Mouse (Mus musculus): ENCODE results near the gene Ppp2r5d. TPM values are rescaled to one million over a fixed set of nuclear protein-coding genes. Genes with fewer than 3 reads are reported as not detected.

Gene Ppp2r5d
- total RNA-seq, 1 experiment from 2014 or later, result 37.4 TPM

DNA sequence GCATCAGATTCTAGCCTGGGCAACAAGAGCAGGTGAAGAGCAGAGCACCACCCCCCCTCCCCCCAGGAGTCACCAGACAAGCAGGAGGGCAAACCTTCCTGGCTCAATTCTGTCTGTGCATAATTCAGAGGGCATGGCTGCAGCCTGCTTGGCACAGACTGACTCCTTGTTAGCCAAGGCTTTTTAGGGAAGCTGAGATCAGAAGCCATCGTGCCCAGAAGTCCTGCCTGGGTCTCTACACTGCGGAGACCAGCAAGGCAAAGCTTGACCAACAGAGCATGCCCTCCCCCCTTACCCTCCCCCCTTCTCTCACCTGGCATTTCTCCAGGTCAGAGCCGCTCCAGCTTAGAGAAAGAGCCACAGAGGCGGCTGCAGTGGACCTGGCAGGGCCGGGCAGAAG, 42.2 kb downstream of the Ppp2r5d start:
- ATAC-seq (replicated peaks in 1 of 2; ENCODE audit: insufficient read depth in 1 of 2, low FRiP score in 2 of 2, low TSS enrichment in 1 of 2, low read depth in 1 of 2, poor library complexity in 2 of 2, severe bottlenecking in 2 of 2), result no peak

DNA sequence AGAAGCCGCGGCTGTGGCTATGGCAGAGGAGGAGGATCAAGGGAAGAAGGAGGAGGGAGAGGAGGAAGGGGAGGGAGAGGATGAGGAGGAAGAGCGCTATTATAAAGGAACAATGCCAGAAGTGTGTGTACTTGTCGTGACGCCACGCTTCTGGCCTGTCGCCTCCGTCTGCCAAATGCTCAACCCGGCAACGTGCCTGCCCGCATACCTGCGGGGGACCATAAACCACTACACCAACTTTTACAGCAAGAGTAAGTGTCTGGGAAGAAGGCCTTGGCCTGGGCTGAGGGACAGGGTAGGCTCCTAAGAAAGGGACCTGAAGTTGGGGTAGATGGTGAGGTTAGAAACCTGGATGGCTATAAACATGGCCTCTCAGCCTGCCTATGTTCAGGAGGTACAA, 42.9 kb downstream of the Ppp2r5d start:
- ATAC-seq (replicated peaks in 1 of 2; ENCODE audit: insufficient read depth in 1 of 2, low FRiP score in 2 of 2, low TSS enrichment in 1 of 2, low read depth in 1 of 2, poor library complexity in 2 of 2, severe bottlenecking in 2 of 2), result no peak

- ATAC-seq (replicated peaks in 1 of 2; ENCODE audit: insufficient read depth in 1 of 2, low FRiP score in 2 of 2, low TSS enrichment in 1 of 2, low read depth in 1 of 2, poor library complexity in 2 of 2, severe bottlenecking in 2 of 2), result no peak
Measured at GRCm38 (mm10) chr17:46661351-46661750, 43.6 kb downstream of the Ppp2r5d start.

DNA sequence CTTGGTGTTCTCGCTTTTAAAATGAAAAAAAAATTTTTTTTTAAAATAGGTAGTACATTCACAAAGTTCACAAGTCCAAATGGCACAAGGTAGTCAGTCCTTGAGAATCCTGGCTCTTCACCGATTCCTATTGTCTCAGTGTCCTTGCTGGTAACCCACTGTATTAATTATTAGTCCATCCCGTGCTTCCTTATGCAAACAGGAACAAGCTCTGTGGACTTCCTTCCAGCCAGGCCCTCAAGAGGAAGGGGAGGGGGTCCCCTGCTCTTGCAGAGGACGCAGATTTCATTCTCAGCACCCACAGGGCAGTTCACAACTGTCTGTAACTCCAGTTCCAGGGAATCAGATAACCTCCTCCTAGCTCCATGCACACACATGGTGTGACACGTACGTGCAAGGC, 48.9 kb downstream of the Ppp2r5d start:
- ATAC-seq (replicated peaks in 1 of 2; ENCODE audit: insufficient read depth in 1 of 2, low FRiP score in 2 of 2, low TSS enrichment in 1 of 2, low read depth in 1 of 2, poor library complexity in 2 of 2, severe bottlenecking in 2 of 2), result no peak

- ATAC-seq (replicated peaks in 1 of 2; ENCODE audit: insufficient read depth in 1 of 2, low FRiP score in 2 of 2, low TSS enrichment in 1 of 2, low read depth in 1 of 2, poor library complexity in 2 of 2, severe bottlenecking in 2 of 2), result no peak
Measured at GRCm38 (mm10) chr17:46651755-46652547, 53.0 kb downstream of the Ppp2r5d start.

- no peak for ATAC-seq (replicated peaks in 1 of 2; ENCODE audit: insufficient read depth in 1 of 2, low FRiP score in 2 of 2, low TSS enrichment in 1 of 2, low read depth in 1 of 2, poor library complexity in 2 of 2, severe bottlenecking in 2 of 2)
Measured at GRCm38 (mm10) chr17:46651292-46651691, 53.6 kb downstream of the Ppp2r5d start.

- ATAC-seq (replicated peaks in 1 of 2; ENCODE audit: insufficient read depth in 1 of 2, low FRiP score in 2 of 2, low TSS enrichment in 1 of 2, low read depth in 1 of 2, poor library complexity in 2 of 2, severe bottlenecking in 2 of 2), result peak; percentile 66 to 79
Measured at GRCm38 (mm10) chr17:46650232-46651031, 54.5 kb downstream of the Ppp2r5d start, which contains the start of gene Cul7. TSS of gene Cul7 (plus strand) at chr17:46650337.

GRCm38 (mm10) chr17:46649811-46650210, 55.1 kb downstream of the Ppp2r5d start:
- no peak for ATAC-seq (replicated peaks in 1 of 2; ENCODE audit: insufficient read depth in 1 of 2, low FRiP score in 2 of 2, low TSS enrichment in 1 of 2, low read depth in 1 of 2, poor library complexity in 2 of 2, severe bottlenecking in 2 of 2)

DNA sequence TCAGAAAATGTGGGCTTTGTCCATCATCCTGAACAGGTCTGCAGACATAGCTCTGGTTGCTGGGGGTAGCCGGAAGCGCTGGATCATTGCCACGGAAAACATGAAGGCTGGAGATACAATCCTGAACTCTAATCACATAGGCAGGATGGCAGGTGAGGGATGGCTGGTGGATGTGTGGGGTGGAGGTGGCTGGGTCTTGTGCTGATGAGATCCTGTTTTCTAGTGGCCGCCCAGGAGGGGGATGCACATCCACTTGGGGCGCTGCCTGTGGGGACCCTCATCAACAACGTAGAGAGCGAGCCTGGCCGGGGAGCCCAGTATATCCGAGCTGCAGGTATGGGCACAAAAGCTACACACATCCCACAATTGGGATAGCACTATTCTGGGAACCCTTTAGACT, 56.5 kb downstream of the Ppp2r5d start:
- no peak for ATAC-seq (replicated peaks in 1 of 2; ENCODE audit: insufficient read depth in 1 of 2, low FRiP score in 2 of 2, low TSS enrichment in 1 of 2, low read depth in 1 of 2, poor library complexity in 2 of 2, severe bottlenecking in 2 of 2)

- ATAC-seq (replicated peaks in 1 of 2; ENCODE audit: insufficient read depth in 1 of 2, low FRiP score in 2 of 2, low TSS enrichment in 1 of 2, low read depth in 1 of 2, poor library complexity in 2 of 2, severe bottlenecking in 2 of 2), result no peak
Measured at GRCm38 (mm10) chr17:46647279-46647678, 57.6 kb downstream of the Ppp2r5d start.

DNA sequence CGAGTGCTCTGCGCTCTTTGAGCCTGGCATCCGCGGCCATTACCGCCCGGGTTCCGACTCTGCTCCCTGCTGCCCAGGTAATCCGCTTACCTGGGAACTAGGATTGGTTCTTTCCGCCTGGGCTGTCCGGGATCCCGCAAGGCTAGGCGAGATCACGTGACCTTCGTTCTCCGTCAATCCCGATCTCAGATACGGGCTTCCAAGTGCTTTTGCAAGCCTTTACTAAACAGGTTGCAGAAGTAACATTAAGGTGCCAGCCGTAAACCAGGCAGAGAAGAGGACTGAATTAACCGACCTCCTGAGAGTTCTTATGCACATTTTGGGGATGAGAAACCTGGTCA, 58.6 kb downstream of the Ppp2r5d start:
- peak in 1 of 2 experiments; percentile 7; a peak in 1 of 4 replicates for ATAC-seq (replicated peaks in 1 of 2; ENCODE audit: insufficient read depth in 1 of 2, low FRiP score in 2 of 2, low TSS enrichment in 1 of 2, low read depth in 1 of 2, poor library complexity in 2 of 2, severe bottlenecking in 2 of 2)

GRCm38 (mm10) chr17:46645561-46646321, 59.2 kb downstream of the Ppp2r5d start, which contains the start of the genes Klc4 and Mrpl2:
TSS of gene Klc4 (minus strand) at chr17:46646022.
TSS of gene Mrpl2 (plus strand) at chr17:46646229.
- peak; percentile 82 to 88 for ATAC-seq (replicated peaks in 1 of 2; ENCODE audit: insufficient read depth in 1 of 2, low FRiP score in 2 of 2, low TSS enrichment in 1 of 2, low read depth in 1 of 2, poor library complexity in 2 of 2, severe bottlenecking in 2 of 2)

DNA sequence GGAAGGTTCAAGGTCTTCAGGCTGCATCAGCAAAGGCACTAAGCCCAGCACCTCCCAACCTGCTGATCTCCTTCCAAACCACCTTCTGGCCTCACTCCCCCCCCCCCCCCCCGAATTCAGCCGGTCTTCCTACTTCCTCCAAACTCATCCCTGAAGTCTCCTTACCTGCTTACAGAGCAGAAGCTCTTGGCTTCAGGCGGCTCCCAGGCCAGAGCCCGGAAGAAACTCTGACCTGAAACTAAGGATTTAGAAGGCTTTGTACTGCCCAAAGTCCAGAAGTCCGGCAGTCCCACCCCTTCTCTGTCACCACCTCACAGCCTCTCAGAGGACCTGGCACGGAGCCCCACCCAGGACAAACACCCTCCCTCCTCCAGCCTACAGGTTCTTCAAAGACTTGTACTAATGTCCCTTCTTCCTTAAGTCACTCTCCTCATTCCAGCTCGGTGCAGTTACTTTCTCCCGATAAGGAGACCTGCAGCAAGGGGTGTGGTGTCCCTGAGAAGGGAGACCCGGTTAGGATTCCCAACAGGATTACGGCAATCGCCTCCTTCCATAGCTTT, 59.9 kb downstream of the Ppp2r5d start:
- no peak for ATAC-seq (replicated peaks in 1 of 2; ENCODE audit: insufficient read depth in 1 of 2, low FRiP score in 2 of 2, low TSS enrichment in 1 of 2, low read depth in 1 of 2, poor library complexity in 2 of 2, severe bottlenecking in 2 of 2)

DNA sequence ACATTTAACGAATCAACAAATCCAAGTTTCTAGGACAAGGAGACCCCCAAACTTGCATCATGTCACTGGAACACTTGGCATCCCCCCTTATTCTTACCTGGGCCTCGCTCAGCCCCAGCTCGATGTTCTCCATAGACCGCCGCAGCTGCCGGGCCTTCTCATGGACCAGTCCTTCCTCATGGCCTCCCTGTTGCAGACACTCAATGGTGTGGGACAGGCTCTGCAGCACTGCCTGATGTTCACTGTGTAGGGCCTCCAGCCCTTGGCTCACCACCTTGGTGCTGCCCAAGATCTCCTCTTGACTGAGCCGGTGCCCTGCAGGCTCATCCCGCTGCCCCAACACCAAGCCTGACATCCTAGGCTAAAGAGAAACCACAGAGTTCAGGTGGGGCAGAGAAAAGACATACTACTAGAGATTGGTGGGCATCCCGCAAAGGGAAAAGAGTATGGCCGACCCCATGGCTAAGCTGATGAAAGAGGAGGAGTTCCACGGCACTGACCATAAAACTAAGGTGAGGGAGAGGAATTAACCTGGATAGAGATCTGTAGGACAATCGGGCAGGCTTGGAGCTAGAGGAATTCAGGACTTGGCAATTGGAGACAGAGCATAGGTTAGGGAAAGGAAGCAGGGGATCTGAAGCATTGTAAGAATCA, 60.6 kb downstream of the Ppp2r5d start:
- no peak for ATAC-seq (replicated peaks in 1 of 2; ENCODE audit: insufficient read depth in 1 of 2, low FRiP score in 2 of 2, low TSS enrichment in 1 of 2, low read depth in 1 of 2, poor library complexity in 2 of 2, severe bottlenecking in 2 of 2)

- ATAC-seq (replicated peaks in 1 of 2; ENCODE audit: insufficient read depth in 1 of 2, low FRiP score in 2 of 2, low TSS enrichment in 1 of 2, low read depth in 1 of 2, poor library complexity in 2 of 2, severe bottlenecking in 2 of 2), result no peak
Measured at GRCm38 (mm10) chr17:46642060-46642459, 62.9 kb downstream of the Ppp2r5d start.

- peak in 1 of 2 experiments; percentile 45; a peak in 2 of 4 replicates for ATAC-seq (replicated peaks in 1 of 2; ENCODE audit: insufficient read depth in 1 of 2, low FRiP score in 2 of 2, low TSS enrichment in 1 of 2, low read depth in 1 of 2, poor library complexity in 2 of 2, severe bottlenecking in 2 of 2)
Measured at GRCm38 (mm10) chr17:46639929-46640328, 65.0 kb downstream of the Ppp2r5d start.
